Mouse (Mus musculus) heart, postnatal 25 days (tissue): ENCODE measurements around the gene Gins3. TPM values are rescaled to one million over a fixed set of nuclear protein-coding genes. Genes with fewer than 3 reads are reported as not detected.
"Not testable (repeated sequence)": the region's sequence is repeated elsewhere in the genome, so short reads cannot be mapped to it uniquely, and the experiment has no call there.

Experiments used
- DNase-seq: peaks from one replicate; pipeline ENCODE4 v3.0.0; 2022; ENCODE audit warnings: low spot score
- intact Hi-C: fragments of 180-260 bp; cut with DNase I; formaldehyde crosslinking; loops from one replicate; pipeline ENCODE4 v1.15.1; 2025
- total RNA-seq, 2 experiments: library from RNA; stranded (reverse); gene quantifications; 2 replicates each; pipeline ENCODE4 v1.2.3; 2021

The Gins3 gene
- total RNA-seq = 1 to 10 TPM in 1 of 2 experiments, under 1 TPM in 1; 0.88 to 1.3 TPM

- intact Hi-C loops = no loop called here
- peak; percentile 79 for DNase-seq
Observed at GRCm38 (mm10) chr8:95633262-95634062, at the start of gene Gins3. Gins3 (plus strand) TSS chr8:95633453.

GRCm38 (mm10) chr8:95587339-95587738, 45.9 kb upstream of the Gins3 start:
- DNase-seq = no peak
- intact Hi-C loops = no loop called here

- intact Hi-C loops = no loop called here
- DNase-seq = no peak
Observed at GRCm38 (mm10) chr8:95589282-95589681, 44.0 kb upstream of the Gins3 start.

- intact Hi-C loops = no loop called here
- no peak for DNase-seq
Observed at GRCm38 (mm10) chr8:95590539-95590938, 42.7 kb upstream of the Gins3 start.

- intact Hi-C loops = no loop called here
Observed at GRCm38 (mm10) chr8:95592131-95592780, 41.0 kb upstream of the Gins3 start.

GRCm38 (mm10) chr8:95593439-95594393, 39.5 kb upstream of the Gins3 start:
- DNase-seq = no peak
- intact Hi-C loops = no loop called here

More at GRCm38 (mm10) chr8:95592131-95592780, 41.0 kb upstream of the Gins3 start:
- DNase-seq = no peak

- intact Hi-C loops = no loop called here
- DNase-seq = no peak
Observed at GRCm38 (mm10) chr8:95595131-95595530, 38.1 kb upstream of the Gins3 start.

- intact Hi-C loops = no loop called here
- DNase-seq = no peak
Observed at GRCm38 (mm10) chr8:95596841-95597241, 36.4 kb upstream of the Gins3 start.

GRCm38 (mm10) chr8:95599861-95600260, 33.4 kb upstream of the Gins3 start:
- DNase-seq = no peak
- intact Hi-C loops = loop anchor here (5.0 kb wide), 2 partner anchors 232 to 253 kb away; no protein-coding TSS in a partner anchor

GRCm38 (mm10) chr8:95601306-95601705, 31.9 kb upstream of the Gins3 start:
- intact Hi-C loops = loop anchor here (5.0 kb wide), 2 partner anchors 231 to 254 kb away; no protein-coding TSS in a partner anchor
- no peak for DNase-seq

- intact Hi-C loops = loop anchor here (5.0 kb wide), 2 partner anchors 230 to 255 kb away; no protein-coding TSS in a partner anchor
- no peak for DNase-seq
Observed at GRCm38 (mm10) chr8:95602168-95602567, 31.1 kb upstream of the Gins3 start.

GRCm38 (mm10) chr8:95606509-95606908, 26.7 kb upstream of the Gins3 start:
- intact Hi-C loops = loop anchor here (5.0 kb wide), 1 partner anchor 311 kb away; no protein-coding TSS in a partner anchor
- DNase-seq = not testable (repeated sequence)

GRCm38 (mm10) chr8:95607210-95607609, 26.0 kb upstream of the Gins3 start:
- no peak for DNase-seq

GRCm38 (mm10) chr8:95609406-95609805, 23.8 kb upstream of the Gins3 start:
- DNase-seq = no peak
- intact Hi-C loops = loop anchor here (5.0 kb wide), 1 partner anchor 308 kb away; no protein-coding TSS in a partner anchor

More at GRCm38 (mm10) chr8:95607210-95607609, 26.0 kb upstream of the Gins3 start:
- intact Hi-C loops = loop anchor here (1.0 to 5.0 kb wide), 2 partner anchors 90 to 310 kb away; no protein-coding TSS in a partner anchor

- intact Hi-C loops = no loop called here
- DNase-seq = no peak
Observed at GRCm38 (mm10) chr8:95610749-95611148, 22.5 kb upstream of the Gins3 start.

GRCm38 (mm10) chr8:95611769-95612168, 21.5 kb upstream of the Gins3 start:
- intact Hi-C loops = no loop called here
- DNase-seq = no peak

- intact Hi-C loops = no loop called here
- DNase-seq = no peak
Observed at GRCm38 (mm10) chr8:95616383-95616782, 16.9 kb upstream of the Gins3 start.

- intact Hi-C loops = no loop called here
- no peak for DNase-seq
Observed at GRCm38 (mm10) chr8:95620046-95620445, 13.2 kb upstream of the Gins3 start.

GRCm38 (mm10) chr8:95624833-95625232, 8.4 kb upstream of the Gins3 start:
- no peak for DNase-seq
- intact Hi-C loops = no loop called here

GRCm38 (mm10) chr8:95632840-95633239, 413 bp upstream of the Gins3 start:
- intact Hi-C loops = no loop called here
- no peak for DNase-seq
